Comparison of ENCODE assay signal across 8 mouse cellular contexts in genomic region chr3:69318131-69318951, GRCm38 (mm10). TPM values are rescaled to one million over a fixed set of nuclear protein-coding genes. Genes with fewer than 3 reads are reported as not detected.
DNase-seq lines count a peak whose midpoint lies in the region; ATAC-seq and TF ChIP-seq lines count a peak whose summit lies in the region.

No protein-coding gene starts in this region.

- no peak overlapping the region for H3K27ac ChIP-seq in layer of hippocampus, adult 2 months
- H3K27ac ChIP-seq in lung, embryonic 14.5 days (ENCODE audit: low read depth) = no peak overlapping the region

- H3K4me3 ChIP-seq in layer of hippocampus, adult 2 months = peak overlapping the region; percentile 94
- peak overlapping the region; percentile 65 for H3K4me3 ChIP-seq in lung, embryonic 14.5 days (ENCODE audit: low read depth, low read length)

- no peak for TF ChIP-seq CTCF in layer of hippocampus, adult 2 months (conservative IDR thresholded peaks at IDR 0.05)
- no peak for TF ChIP-seq CTCF in lung, embryonic 14.5 days (IDR thresholded peaks at IDR 0.05; ENCODE audit: low read depth)

- H3K36me3 ChIP-seq in lung, embryonic 14.5 days (ENCODE audit: insufficient read depth) = no peaks in the 10 kb centered on the region

- H3K9ac ChIP-seq in lung, embryonic 14.5 days = peak overlapping the region; percentile 31; the same call in 1 of the 2 replicates

- H3K4me2 ChIP-seq in lung, embryonic 14.5 days = peak overlapping the region; percentile 94

- no peak for DNase-seq in layer of hippocampus, adult 2 months (ENCODE audit: low spot score in 2 of 2)
- no peak for DNase-seq in layer of hippocampus, adult 9-11 months
- peak; percentile 52 to 54 for DNase-seq in cerebellum, postnatal 14 days
- peak; percentile 48 for DNase-seq in kidney, adult 18-20 months
- peak; percentile 82 for DNase-seq in lung, embryonic 14.5 days
- peak; percentile 49 for DNase-seq in retina, embryonic 14.5 days (ENCODE audit: low spot score)

- peaks cover 16% of the 10 kb centered on the region; the same call in 1 of the 2 replicates for H3K27me3 ChIP-seq in lung, embryonic 14.5 days (ENCODE audit: insufficient read depth, low read length)

- no peaks in the 10 kb centered on the region for H3K9me3 ChIP-seq in lung, embryonic 14.5 days (ENCODE audit: low read depth, low read length)

- WGBS in lung, embryonic 14.5 days = 1% methylated on average over 25 of the region's 25 CpGs

- H3K4me1 ChIP-seq in lung, embryonic 14.5 days (ENCODE audit: insufficient read depth) = peaks cover 10% of the 10 kb centered on the region; the same call in 1 of the 2 replicates

- ATAC-seq in granulocyte monocyte progenitor cell, adult 5-6 weeks (replicated peaks; ENCODE audit: poor library complexity, severe bottlenecking) = peak; percentile 4; the same call in 1 of the 2 replicates
- no peak for ATAC-seq in lung, embryonic 14.5 days (ENCODE audit: insufficient read depth)
- ATAC-seq in frontal cortex, adult (ENCODE audit: low TSS enrichment) = no peak

RNA-seq across cellular contexts. Expression of gene Ppm1l, which starts 1.7 kb away (rescaled TPM):
- total RNA-seq in layer of hippocampus, adult 2 months (2021) = 10 to 100 TPM; 49.7 to 51.1 TPM
- total RNA-seq in granulocyte monocyte progenitor cell, adult 5-6 weeks (2014; fragmentation: Nextera tagmentation) = 0.62 and 1.3 TPM in 2 replicates
- 0.72 and 0.78 TPM in 2 replicates for total RNA-seq in granulocyte monocyte progenitor cell, adult 5-6 weeks (2017)
- polyA plus RNA-seq in lung, embryonic 14.5 days (2014; fragmentation: Nextera tagmentation; extraction: Ambion mirVana) = 6.3 and 7.6 TPM in 2 replicates

Comparison
In these comparisons a context has a peak if more than half of its experiments do, and no peak if none do; other contexts are left out.
1. DNase-seq: peak in cerebellum, postnatal 14 days (2 of 2), kidney, adult 18-20 months (single experiment), lung, embryonic 14.5 days (single experiment) and retina, embryonic 14.5 days (single experiment); none in layer of hippocampus, adult 2 months (0 of 2) and layer of hippocampus, adult 9-11 months (single experiment).
2. RNA of gene Ppm1l, which starts 1.7 kb away (total RNA-seq): 49.7 to 51.1 TPM in layer of hippocampus, adult 2 months; 0.62 to 1.3 TPM in granulocyte monocyte progenitor cell, adult 5-6 weeks; every median in the first group is over 10 times any median in the second.